In genomic region chr4:125481256-125481655, GRCm38 (mm10) we compare ENCODE assay signal across 26 mouse cellular contexts. TPM values are rescaled to one million over a fixed set of nuclear protein-coding genes. Genes with fewer than 3 reads are reported as not detected.
"Had no signal": no experiment of that assay in that cellular context is flagged by ENCODE, and none has a peak within 500 bp of the region (broad histone marks: within the 10 kb centered on the region; RNA-seq: fewer than 3 reads in every experiment).

No protein-coding gene starts in this region.

- DNase-seq: cerebellum, adult 9-10 months; cerebellum, adult 9-11 months; cerebellum, postnatal 14 days; cerebellum, postnatal 25 days; cerebellum, postnatal 36 days; embryo, embryonic 11 days; forebrain, postnatal 0 days; gastrocnemius, postnatal 10 days; gastrocnemius, postnatal 14 days; gastrocnemius, postnatal 36 days; heart, adult 11 months; heart, adult 18-20 months; heart, adult 2 months had no signal

- H3K4me2 ChIP-seq: embryonic facial prominence, embryonic 12.5 days; embryonic facial prominence, embryonic 13.5 days; embryonic facial prominence, embryonic 15.5 days; forebrain, embryonic 12.5 days; forebrain, embryonic 13.5 days; forebrain, embryonic 15.5 days had no signal

- H3K9me3 ChIP-seq: embryonic facial prominence, embryonic 10.5 days; embryonic facial prominence, embryonic 12.5 days; embryonic facial prominence, embryonic 13.5 days; embryonic facial prominence, embryonic 15.5 days; forebrain, embryonic 10.5 days; forebrain, embryonic 12.5 days; forebrain, embryonic 13.5 days; forebrain, embryonic 15.5 days; heart, embryonic 10.5 days had no signal

- H3K4me1 ChIP-seq: heart, embryonic 10.5 days had no signal

- H3K4me3 ChIP-seq: embryonic facial prominence, embryonic 10.5 days; embryonic facial prominence, embryonic 12.5 days; embryonic facial prominence, embryonic 13.5 days; embryonic facial prominence, embryonic 15.5 days; erythroblast, embryonic 14.5 days; forebrain, embryonic 10.5 days; forebrain, embryonic 12.5 days; forebrain, embryonic 13.5 days; forebrain, embryonic 15.5 days; gastrocnemius, adult 2 months; heart, adult 2 months; heart, embryonic 10.5 days had no signal

- H3K9ac ChIP-seq: embryonic facial prominence, embryonic 12.5 days; embryonic facial prominence, embryonic 13.5 days; embryonic facial prominence, embryonic 15.5 days; forebrain, embryonic 12.5 days; forebrain, embryonic 13.5 days; forebrain, embryonic 15.5 days; forebrain, postnatal 0 days had no signal

- H3K36me3 ChIP-seq: embryonic facial prominence, embryonic 10.5 days; embryonic facial prominence, embryonic 12.5 days; embryonic facial prominence, embryonic 13.5 days; embryonic facial prominence, embryonic 15.5 days; forebrain, embryonic 10.5 days; forebrain, embryonic 12.5 days; forebrain, embryonic 15.5 days; heart, embryonic 10.5 days had no signal

- H3K27ac ChIP-seq: embryonic facial prominence, embryonic 10.5 days; embryonic facial prominence, embryonic 12.5 days; embryonic facial prominence, embryonic 13.5 days; embryonic facial prominence, embryonic 15.5 days; forebrain, embryonic 10.5 days; forebrain, embryonic 12.5 days; forebrain, embryonic 13.5 days; forebrain, embryonic 15.5 days; gastrocnemius, adult 2 months; heart, adult 2 months; heart, embryonic 10.5 days had no signal

RNA-seq across cellular contexts. Expression of gene Grik3, which starts 9.2 kb away (rescaled TPM):
- total RNA-seq: common myeloid progenitor, adult 5-6 weeks; granulocyte monocyte progenitor cell, adult 5-6 weeks had no signal
- polyA plus RNA-seq: erythroblast, embryonic 14.5 days had no signal
